ENCODE assay signal across 33 mouse cellular contexts in the genomic region with DNA sequence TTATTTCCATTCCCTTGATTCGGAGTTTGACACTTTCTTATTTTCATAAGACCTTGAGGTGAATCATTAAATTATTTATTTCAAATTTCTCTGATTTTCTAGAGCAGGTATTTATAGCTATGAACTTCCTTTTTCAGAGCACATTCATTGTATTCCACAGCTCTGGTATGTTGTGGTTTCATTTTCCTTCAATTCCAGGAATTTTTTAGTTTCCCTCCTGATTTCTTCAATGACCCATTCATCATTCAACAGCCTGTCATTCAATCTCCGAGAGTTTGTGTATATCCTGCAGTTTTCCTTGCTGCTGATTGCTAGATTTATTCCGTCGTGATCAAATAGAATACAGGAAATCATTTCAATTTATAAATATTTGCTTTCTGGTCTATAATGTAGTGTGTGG.
"Had no signal": no experiment of that assay in that cellular context is flagged by ENCODE, and none has a peak within 500 bp of the region (broad histone marks: within the 10 kb centered on the region; RNA-seq: fewer than 3 reads in every experiment).

No protein-coding gene starts in this region.

- H3K27me3 ChIP-seq: heart, embryonic 12.5 days; heart, embryonic 13.5 days; heart, embryonic 15.5 days; hindbrain, embryonic 12.5 days; hindbrain, embryonic 13.5 days; hindbrain, embryonic 15.5 days; intestine, embryonic 15.5 days; kidney, embryonic 15.5 days had no signal

- H3K4me2 ChIP-seq: heart, embryonic 11.5 days; heart, embryonic 12.5 days; heart, embryonic 13.5 days; heart, embryonic 15.5 days; hindbrain, embryonic 12.5 days; hindbrain, embryonic 13.5 days; hindbrain, embryonic 14.5 days; hindbrain, embryonic 15.5 days; intestine, embryonic 15.5 days; kidney, embryonic 15.5 days had no signal

- H3K4me3 ChIP-seq: heart, embryonic 10.5 days; heart, embryonic 12.5 days; heart, embryonic 13.5 days; heart, embryonic 15.5 days; hindbrain, embryonic 10.5 days; hindbrain, embryonic 12.5 days; hindbrain, embryonic 13.5 days; hindbrain, embryonic 15.5 days; intestine, embryonic 15.5 days; kidney, embryonic 15.5 days; layer of hippocampus, adult 2 months; left cerebral cortex, adult 2 months had no signal

- H3K36me3 ChIP-seq: heart, embryonic 10.5 days; heart, embryonic 12.5 days; heart, embryonic 13.5 days; heart, embryonic 15.5 days; hindbrain, embryonic 10.5 days; hindbrain, embryonic 12.5 days; hindbrain, embryonic 13.5 days; hindbrain, embryonic 15.5 days; intestine, embryonic 15.5 days; kidney, embryonic 15.5 days had no signal

- H3K9me3 ChIP-seq: heart, embryonic 10.5 days; heart, embryonic 12.5 days; heart, embryonic 13.5 days; heart, embryonic 15.5 days; hindbrain, embryonic 10.5 days; hindbrain, embryonic 12.5 days; hindbrain, embryonic 13.5 days; hindbrain, embryonic 15.5 days; intestine, embryonic 15.5 days; kidney, embryonic 15.5 days had no signal

- ATAC-seq: hindbrain, embryonic 16.5 days; hindbrain, postnatal 0 days; intestine, embryonic 15.5 days; intestine, embryonic 16.5 days; intestine, postnatal 0 days had no signal

- H3K4me1 ChIP-seq: heart, embryonic 10.5 days; heart, embryonic 12.5 days; heart, embryonic 13.5 days; heart, embryonic 15.5 days; hindbrain, embryonic 10.5 days; hindbrain, embryonic 12.5 days; hindbrain, embryonic 13.5 days; hindbrain, embryonic 15.5 days; intestine, embryonic 15.5 days; kidney, embryonic 15.5 days had no signal

- H3K27ac ChIP-seq: heart, embryonic 10.5 days; heart, embryonic 13.5 days; heart, embryonic 15.5 days; hindbrain, embryonic 10.5 days; hindbrain, embryonic 12.5 days; hindbrain, embryonic 13.5 days; hindbrain, embryonic 14.5 days; hindbrain, embryonic 15.5 days; hindbrain, postnatal 0 days; intestine, embryonic 15.5 days; kidney, embryonic 15.5 days; layer of hippocampus, adult 2 months; left cerebral cortex, adult 2 months had no signal

- DNase-seq: heart, postnatal 10 days; heart, postnatal 14 days; heart, postnatal 36 days; heart, postnatal 4 days; kidney, adult 11 months; kidney, adult 18-20 months; kidney, adult 2 months; kidney, adult 8-10 months; kidney, adult 9 months; kidney, postnatal 14 days; kidney, postnatal 25 days; kidney, postnatal 36 days; kidney, postnatal 4 days; layer of hippocampus, adult 9-11 months; layer of hippocampus, postnatal 36 days had no signal

- H3K9ac ChIP-seq: heart, embryonic 12.5 days; heart, embryonic 13.5 days; heart, embryonic 15.5 days; hindbrain, embryonic 12.5 days; hindbrain, embryonic 13.5 days; hindbrain, embryonic 14.5 days; hindbrain, embryonic 15.5 days; intestine, embryonic 15.5 days; kidney, embryonic 15.5 days had no signal
